Mouse (Mus musculus) CD4-positive naive resting alpha-beta T cell, adult 76 days (primary cell): ENCODE results near the gene Fcgrt. TPM values are rescaled to one million over a fixed set of nuclear protein-coding genes. Genes with fewer than 3 reads are reported as not detected.

ENCODE experiments used
- total RNA-seq: library from RNA; stranded (reverse); gene quantifications from one replicate; pipeline ENCODE4 v1.2.4, GENCODE M21; 2023

The Fcgrt gene
- total RNA-seq = 16.1 TPM

GRCm38 (mm10) chr7:45103652-45104180 lies at the start of gene Fcgrt:
Gene Fcgrt (minus strand): TSS chr7:45103851.

GRCm38 (mm10) chr7:45135993-45136567 lies 32.4 kb upstream of the Fcgrt start, which contains the start of the genes Gm45713 and Flt3l:
Gene Gm45713 (minus strand): TSS chr7:45136231.
Gene Flt3l (minus strand): TSS chr7:45136432.

GRCm38 (mm10) chr7:45128624-45129246 lies 25.1 kb upstream of the Fcgrt start, which contains the start of gene Rpl13a:
Gene Rpl13a (minus strand): TSS chr7:45128761.

GRCm38 (mm10) chr7:45124224-45125143 lies 20.8 kb upstream of the Fcgrt start, which contains the start of gene Rps11:
Gene Rps11 (minus strand): TSS chr7:45124439.

GRCm38 (mm10) chr7:45092048-45092447 lies 11.6 kb downstream of the Fcgrt start, which contains the start of gene Rcn3:
Gene Rcn3 (minus strand): TSS chr7:45092221.

GRCm38 (mm10) chr7:45062239-45062835 lies 41.3 kb downstream of the Fcgrt start, which contains the start of the genes Nosip and Prrg2:
Gene Nosip (plus strand): TSS chr7:45062429.
Gene Prrg2 (minus strand): TSS chr7:45062677.

GRCm38 (mm10) chr7:45052862-45053116 lies 50.9 kb downstream of the Fcgrt start, which contains the start of gene Prr12:
Gene Prr12 (minus strand): TSS chr7:45052881.

Other genes starting within 250 kb of the Fcgrt start
- gene Pnkp, start 246.7 kb downstream of the Fcgrt start, total RNA-seq = 51.4 TPM
- gene Ptov1, start 234.1 kb downstream of the Fcgrt start, total RNA-seq = 17.6 TPM
- gene Med25, start 211.1 kb downstream of the Fcgrt start, total RNA-seq = 74.7 TPM
- 18.1 TPM for gene Fuz, start 207.8 kb downstream of the Fcgrt start, total RNA-seq
- gene Ap2a1, start 174.4 kb downstream of the Fcgrt start, total RNA-seq = 71.6 TPM
- gene Tsks, start 160.6 kb downstream of the Fcgrt start, total RNA-seq = not detected
- gene Cpt1c, start 129.0 kb downstream of the Fcgrt start, total RNA-seq = 0.76 TPM
- gene Prmt1, start 117.3 kb downstream of the Fcgrt start, total RNA-seq = 116 TPM
- gene Irf3, start 106.2 kb downstream of the Fcgrt start, total RNA-seq = 134 TPM
- gene Bcl2l12, start 105.1 kb downstream of the Fcgrt start, total RNA-seq = 12.2 TPM
- gene Scaf1, start 87.5 kb downstream of the Fcgrt start, total RNA-seq = 92.7 TPM
- 5.5 TPM for gene Rras, start 85.9 kb downstream of the Fcgrt start, total RNA-seq
- gene Prr12, start 51.0 kb downstream of the Fcgrt start, total RNA-seq = 68.4 TPM
- 75.9 TPM for gene Nosip, start 41.4 kb downstream of the Fcgrt start, total RNA-seq
- 1.5 TPM for gene Prrg2, start 41.2 kb downstream of the Fcgrt start, total RNA-seq
- 6.3 TPM for gene Rcn3, start 11.6 kb downstream of the Fcgrt start, total RNA-seq
- gene Rps11, start 20.6 kb upstream of the Fcgrt start, total RNA-seq = 3,007 TPM
- gene Rpl13a, start 24.9 kb upstream of the Fcgrt start, total RNA-seq = 5,416 TPM
- not detected for gene Gm45713, start 32.4 kb upstream of the Fcgrt start, total RNA-seq
- 212 TPM for gene Flt3l, start 32.6 kb upstream of the Fcgrt start, total RNA-seq
- gene Pih1d1, start 50.5 kb upstream of the Fcgrt start, total RNA-seq = 31.0 TPM
- gene Aldh16a1, start 50.7 kb upstream of the Fcgrt start, total RNA-seq = 51.1 TPM
- gene Slc17a7, start 60.1 kb upstream of the Fcgrt start, total RNA-seq = not detected
- not detected for gene Gfy, start 75.7 kb upstream of the Fcgrt start, total RNA-seq
- gene Pth2, start 77.1 kb upstream of the Fcgrt start, total RNA-seq = not detected
- gene Ccdc155, start 101.0 kb upstream of the Fcgrt start, total RNA-seq = not detected
- not detected for gene Dkkl1, start 108.3 kb upstream of the Fcgrt start, total RNA-seq
- gene Tead2, start 111.9 kb upstream of the Fcgrt start, total RNA-seq = not detected
- 344 TPM for gene Cd37, start 135.3 kb upstream of the Fcgrt start, total RNA-seq
- not detected for gene Slc6a16, start 137.2 kb upstream of the Fcgrt start, total RNA-seq
- not detected for gene Slc6a21, start 173.7 kb upstream of the Fcgrt start, total RNA-seq
- 8.1 TPM for gene Trpm4, start 229.9 kb upstream of the Fcgrt start, total RNA-seq
- gene Hrc, start 231.4 kb upstream of the Fcgrt start, total RNA-seq = not detected